Mouse (Mus musculus) G1E (cell line): ENCODE measurements around the gene Tjp3.

ENCODE experiments used
- CTCF ChIP-seq: IDR thresholded peaks from 2 replicates; pipeline ENCODE4 v1.5.1; 2012; ENCODE audit warnings: low read depth, low read length, inconsistent platforms, mixed read lengths
- GATA1 ChIP-seq: IDR thresholded peaks from 2 replicates; pipeline ENCODE4 v1.6.1; 2012; ENCODE audit warnings: borderline replicate concordance, low read length, inconsistent platforms, mixed read lengths
- GATA2 ChIP-seq: IDR thresholded peaks from 2 replicates; pipeline ENCODE4 v1.6.1; 2012; ENCODE audit warnings: low read depth, low read length, inconsistent platforms, borderline replicate concordance
- POLR2AphosphoS5 ChIP-seq: IDR thresholded peaks from 2 replicates; pipeline ENCODE4 v1.6.1; 2012; ENCODE audit warnings: low read depth, low read length, inconsistent platforms; ENCODE audit not compliant: insufficient replicate concordance
- TAL1 ChIP-seq: conservative IDR thresholded peaks from 2 replicates; pipeline ENCODE4 v1.6.1; 2012; ENCODE audit warnings: low read depth, low read length, inconsistent platforms, mixed read lengths

DNA sequence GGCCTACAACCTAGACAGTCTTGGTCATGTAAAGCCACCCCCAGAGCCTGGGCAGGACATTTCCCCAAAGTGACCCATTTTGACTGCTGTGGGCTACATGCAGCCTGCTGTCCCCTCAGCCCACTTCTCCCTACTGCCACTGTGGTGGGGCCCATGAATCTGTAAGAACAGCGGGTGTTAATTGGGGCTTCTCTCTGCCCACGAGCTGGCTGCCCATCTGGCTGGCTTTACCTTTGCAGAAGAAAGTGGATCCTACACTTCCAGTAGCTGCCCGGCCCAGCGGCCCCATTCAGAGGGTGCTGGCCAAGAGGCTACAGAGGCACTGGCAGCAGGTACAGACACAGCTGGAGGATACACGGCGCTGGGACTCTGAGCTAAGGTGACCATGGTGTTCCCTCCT is 46.2 kb downstream of the Tjp3 start:
- TF ChIP-seq GATA1 = no peak
- TF ChIP-seq TAL1 = no peak
- TF ChIP-seq CTCF = no peak
- TF ChIP-seq GATA2 = no peak
- no peak for TF ChIP-seq POLR2AphosphoS5
